Mouse (Mus musculus) MEL (cell line): Measurements from ENCODE around the gene Foxf2.

Experiments
- CHD2 ChIP-seq: IDR thresholded peaks from 2 replicates; pipeline ENCODE4 v1.6.1; 2011; ENCODE audit warnings: low read length, improper control_type of control experiment
- CTCF ChIP-seq, 3 experiments: IDR thresholded peaks in 2 of 3; conservative IDR thresholded peaks in 1 of 3; 2 replicates each; pipeline ENCODE4 v1.5.1; 2011 to 2012; ENCODE audit warnings: low read length in 3 of 3, low read depth in 2 of 3, mild to moderate bottlenecking in 2 of 3, improper control_type of control experiment in 1 of 3, inconsistent platforms in 1 of 3, mixed read lengths in 1 of 3, moderate library complexity in 1 of 3; ENCODE audit not compliant: control insufficient read depth in 1 of 3, insufficient read depth in 1 of 3, poor library complexity in 1 of 3, severe bottlenecking in 1 of 3
- EP300 ChIP-seq, 2 experiments: IDR thresholded peaks; 2 replicates each; pipeline ENCODE4 v1.6.1; 2011; ENCODE audit warnings: improper control_type of control experiment in 2 of 2, low read length in 2 of 2, low read depth in 1 of 2, mild to moderate bottlenecking in 1 of 2
- ETS1 ChIP-seq: IDR thresholded peaks from 2 replicates; pipeline ENCODE4 v1.6.1; 2012; ENCODE audit warnings: low read depth, mild to moderate bottlenecking, inconsistent platforms, low read length, improper control_type of control experiment, moderate library complexity
- MEF2A ChIP-seq: IDR thresholded peaks from 2 replicates; pipeline ENCODE4 v1.6.1; 2014; ENCODE audit warnings: low read depth, mild to moderate bottlenecking, inconsistent platforms, low read length, improper control_type of control experiment; ENCODE audit not compliant: poor library complexity, insufficient replicate concordance, severe bottlenecking; ENCODE audit errors: extremely low read depth
- POLR2A ChIP-seq, 2 experiments: IDR thresholded peaks; 2 replicates each; pipeline ENCODE4 v1.6.1; 2011 to 2012; ENCODE audit warnings: low read length in 2 of 2, mild to moderate bottlenecking in 2 of 2, control low read depth in 1 of 2, improper control_type of control experiment in 1 of 2, low read depth in 1 of 2, moderate library complexity in 1 of 2; ENCODE audit not compliant: control insufficient read depth in 1 of 2, insufficient read depth in 1 of 2, poor library complexity in 1 of 2
- UBTF ChIP-seq: IDR thresholded peaks from 2 replicates; pipeline ENCODE4 v1.6.1; 2012; ENCODE audit warnings: low read depth, mild to moderate bottlenecking, inconsistent platforms, low read length, improper control_type of control experiment, moderate library complexity, borderline replicate concordance; ENCODE audit not compliant: insufficient read depth

- TF ChIP-seq POLR2A (IDR thresholded peaks at IDR 0.05; ENCODE audit: control insufficient read depth in 1 of 2, insufficient read depth in 1 of 2, low read depth in 1 of 2, low read length in 2 of 2, poor library complexity in 1 of 2) (no peak), EP300 (IDR thresholded peaks at IDR 0.05; ENCODE audit: low read depth in 1 of 2, low read length in 2 of 2) (no peak), CTCF (IDR thresholded peaks at IDR 0.05 in 2 of 3, conservative IDR thresholded peaks at IDR 0.05 in 1 of 3; ENCODE audit: control insufficient read depth in 1 of 3, insufficient read depth in 1 of 3, low read depth in 2 of 3, low read length in 3 of 3, poor library complexity in 1 of 3, severe bottlenecking in 1 of 3) (no peak), MEF2A (no peak), ETS1 (no peak), UBTF (no peak), CHD2 (no peak)
Measured at GRCm38 (mm10) chr13:31622371-31622770, 3.2 kb upstream of the Foxf2 start.
